Mouse (Mus musculus): ENCODE results near the gene Sirt1. TPM values are rescaled to one million over a fixed set of nuclear protein-coding genes. Genes with fewer than 3 reads are reported as not detected.

The Sirt1 gene
- polyA plus RNA-seq (2012; rRNA removed) (5.5 and 8.4 TPM in 2 replicates), polyA plus RNA-seq (2014; fragmentation: Nextera tagmentation; extraction: Ambion mirVana) (3.8 and 4.7 TPM in 2 replicates)

GRCm38 (mm10) chr10:63381498-63382280 is at the start of gene Sirt1:
Gene Sirt1 (minus strand): TSS chr10:63381704.
- no peak for DNase-seq (ENCODE audit: low read depth in 3 of 3, low spot score in 3 of 3)
- WGBS (ENCODE audit: insufficient replicate concordance): 6% methylated on average over 24 of the region's 24 CpGs

GRCm38 (mm10) chr10:63429785-63430305 is 48.3 kb upstream of the Sirt1 start, which contains the start of gene Ctnna3:
Gene Ctnna3 (plus strand): TSS chr10:63430098.
- H3K9me3 ChIP-seq (ENCODE audit: control insufficient read depth, low read length): no peaks in the 10 kb centered on the region
- WGBS (ENCODE audit: insufficient replicate concordance): under 1% methylated on average over 55 of the region's 55 CpGs

More at GRCm38 (mm10) chr10:63381498-63382280, at the start of gene Sirt1:
- Histone ChIP-seq H3K9ac (replicated peaks) (peak within 1 kb of the TSS; percentile 56), H3K27ac (no peak within 1 kb of the TSS; the same call in 1 of the 2 replicates), H3K27me3 (ENCODE audit: control insufficient read depth, insufficient read depth, low read length) (no peaks in the 10 kb centered on the region), H3K4me3 (ENCODE audit: insufficient read depth in 1 of 2, low read depth in 2 of 2, low read length in 2 of 2) (peak within 1 kb of the TSS; percentile 61 to 81), H3K4me2 (ENCODE audit: low read depth) (peak within 1 kb of the TSS; percentile 89), H3K4me1 (replicated peaks; ENCODE audit: control insufficient read depth in 2 of 2, insufficient read depth in 2 of 2, low read length in 1 of 2) (peaks cover 2 to 9% of the 10 kb centered on the region in 2 experiments), H3K9me3 (ENCODE audit: control insufficient read depth, low read length) (no peaks in the 10 kb centered on the region), H3K36me3 (replicated peaks; ENCODE audit: control insufficient read depth, insufficient read depth, low read depth) (no peaks in the 10 kb centered on the region)
- TF ChIP-seq CTCF (IDR thresholded peaks at IDR 0.05; ENCODE audit: low read depth) (no peak), EP300 (IDR thresholded peaks at IDR 0.05; ENCODE audit: low read depth) (no peak)
- ATAC-seq (ENCODE audit: insufficient read depth): no peak

GRCm38 (mm10) chr10:63429380-63429779 is 47.9 kb upstream of the Sirt1 start:
- Histone ChIP-seq H3K4me3 (ENCODE audit: insufficient read depth in 1 of 2, low read depth in 2 of 2, low read length in 2 of 2) (peak overlapping the region; percentile 67 to 81), H3K27me3 (ENCODE audit: control insufficient read depth, insufficient read depth, low read length) (no peaks in the 10 kb centered on the region), H3K36me3 (replicated peaks; ENCODE audit: control insufficient read depth, insufficient read depth, low read depth) (no peaks in the 10 kb centered on the region), H3K9me3 (ENCODE audit: control insufficient read depth, low read length) (no peaks in the 10 kb centered on the region), H3K9ac (replicated peaks) (peak overlapping the region; percentile 79), H3K4me1 (replicated peaks; ENCODE audit: control insufficient read depth in 2 of 2, insufficient read depth in 2 of 2, low read length in 1 of 2) (peaks cover 3 to 4% of the 10 kb centered on the region in 2 experiments; a peak in 2 of 4 replicates), H3K27ac (peak overlapping the region; percentile 57; the same call in 1 of the 2 replicates), H3K4me2 (ENCODE audit: low read depth) (peak overlapping the region; percentile 96)
- DNase-seq (ENCODE audit: low read depth in 3 of 3, low spot score in 3 of 3): peak; percentile 84 to 88 (median 87)
- TF ChIP-seq CTCF (IDR thresholded peaks at IDR 0.05; ENCODE audit: low read depth): no peak
- TF ChIP-seq EP300 (IDR thresholded peaks at IDR 0.05; ENCODE audit: low read depth): no peak
- peak; percentile 87 for ATAC-seq (ENCODE audit: insufficient read depth)
- 0% methylated on average over 34 of the region's 34 CpGs for WGBS (ENCODE audit: insufficient replicate concordance)

More at GRCm38 (mm10) chr10:63429785-63430305, 48.3 kb upstream of the Sirt1 start, which contains the start of gene Ctnna3:
- H3K9ac ChIP-seq (replicated peaks): peak within 1 kb of the TSS; percentile 79
- H3K4me3 ChIP-seq (ENCODE audit: insufficient read depth in 1 of 2, low read depth in 2 of 2, low read length in 2 of 2): peak within 1 kb of the TSS; percentile 67 to 81
- H3K36me3 ChIP-seq (replicated peaks; ENCODE audit: control insufficient read depth, insufficient read depth, low read depth): no peaks in the 10 kb centered on the region
- peak; percentile 91 for ATAC-seq (ENCODE audit: insufficient read depth)
- TF ChIP-seq EP300 (IDR thresholded peaks at IDR 0.05; ENCODE audit: low read depth): no peak
- peaks cover 3 to 4% of the 10 kb centered on the region in 2 experiments; a peak in 2 of 4 replicates for H3K4me1 ChIP-seq (replicated peaks; ENCODE audit: control insufficient read depth in 2 of 2, insufficient read depth in 2 of 2, low read length in 1 of 2)
- no peaks in the 10 kb centered on the region for H3K27me3 ChIP-seq (ENCODE audit: control insufficient read depth, insufficient read depth, low read length)
- DNase-seq (ENCODE audit: low read depth in 3 of 3, low spot score in 3 of 3): peak; percentile 88 to 92 (median 88)
- H3K4me2 ChIP-seq (ENCODE audit: low read depth): peak within 1 kb of the TSS; percentile 96
- peak within 1 kb of the TSS; percentile 57 for H3K27ac ChIP-seq

- Histone ChIP-seq H3K4me3 (ENCODE audit: insufficient read depth in 1 of 2, low read depth in 2 of 2, low read length in 2 of 2) (peak overlapping the region; percentile 66 to 81), H3K9me3 (ENCODE audit: control insufficient read depth, low read length) (no peaks in the 10 kb centered on the region), H3K36me3 (replicated peaks; ENCODE audit: control insufficient read depth, insufficient read depth, low read depth) (no peaks in the 10 kb centered on the region), H3K27me3 (ENCODE audit: control insufficient read depth, insufficient read depth, low read length) (no peaks in the 10 kb centered on the region), H3K4me1 (replicated peaks; ENCODE audit: control insufficient read depth in 2 of 2, insufficient read depth in 2 of 2, low read length in 1 of 2) (peaks cover 4 to 5% of the 10 kb centered on the region in 2 experiments; a peak in 3 of 4 replicates), H3K9ac (replicated peaks) (peak overlapping the region; percentile 59), H3K4me2 (ENCODE audit: low read depth) (peak overlapping the region; percentile 96), H3K27ac (no peak overlapping the region)
- DNase-seq (ENCODE audit: low read depth in 3 of 3, low spot score in 3 of 3) (no peak), ATAC-seq (ENCODE audit: insufficient read depth) (no peak)
- WGBS (ENCODE audit: insufficient replicate concordance): 4% methylated on average over 11 of the region's 11 CpGs
- TF ChIP-seq EP300 (IDR thresholded peaks at IDR 0.05; ENCODE audit: low read depth): no peak
- TF ChIP-seq CTCF (IDR thresholded peaks at IDR 0.05; ENCODE audit: low read depth): no peak
These were observed 47.5 kb upstream of the Sirt1 start for GRCm38 (mm10) chr10:63429023-63429340.
